Mouse (Mus musculus): Measurements from ENCODE around the gene Kank4. TPM values are rescaled to one million over a fixed set of nuclear protein-coding genes. Genes with fewer than 3 reads are reported as not detected.
"Not testable (repeated sequence)": the region's sequence is repeated elsewhere in the genome, so short reads cannot be mapped to it uniquely, and the experiment has no call there.

Kank4 gene
- polyA plus RNA-seq, 1 experiment from 2014 or later: 0.59 TPM

- Histone ChIP-seq H3K9me3 (replicated peaks) (no peaks in the 10 kb centered on the region), H3K4me3 (no peak overlapping the region), H3K27ac (no peak overlapping the region), H3K4me1 (replicated peaks) (peaks cover 5% of the 10 kb centered on the region), H3K9ac (no peak overlapping the region), H3K36me3 (no peaks in the 10 kb centered on the region), H3K27me3 (no peaks in the 10 kb centered on the region), H3K4me2 (no peak overlapping the region)
- no peak for ATAC-seq (replicated peaks; ENCODE audit: insufficient number of reproducible peaks, insufficient read depth, low FRiP score, low read depth)
- WGBS: 54% methylated on average over 3 of the region's 3 CpGs
Measured at GRCm38 (mm10) chr4:98846396-98846795, 29.1 kb upstream of the Kank4 start.

DNA sequence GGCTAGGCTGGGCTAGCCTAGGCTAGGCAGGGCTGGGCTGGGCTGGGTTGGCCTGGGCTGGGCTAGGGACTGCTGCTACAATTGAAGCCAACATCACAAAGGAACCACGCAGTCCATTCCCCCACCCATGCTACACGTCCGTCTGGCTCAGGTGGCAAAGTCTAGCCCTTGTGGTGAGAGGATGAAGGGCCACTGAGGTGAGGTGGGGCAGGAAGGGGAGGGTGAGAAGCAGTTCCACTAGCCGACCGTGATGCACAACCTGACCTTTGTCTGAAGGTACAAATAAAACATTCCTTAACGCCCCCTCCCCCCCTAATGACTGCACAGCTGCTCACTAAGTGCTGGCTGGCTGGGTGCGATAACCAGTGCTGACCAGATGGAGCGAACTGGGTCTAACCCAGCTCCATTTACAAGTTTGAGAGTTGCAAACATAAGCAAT lies 28.4 kb upstream of the Kank4 start:
- H3K9me3 ChIP-seq (replicated peaks): no peaks in the 10 kb centered on the region
- WGBS: 63% methylated on average over 8 of the region's 8 CpGs
- H3K4me3 ChIP-seq: no peak overlapping the region
- H3K9ac ChIP-seq: no peak overlapping the region
- no peak overlapping the region for H3K27ac ChIP-seq
- no peaks in the 10 kb centered on the region for H3K27me3 ChIP-seq
- no peaks in the 10 kb centered on the region for H3K36me3 ChIP-seq
- no peak overlapping the region for H3K4me2 ChIP-seq
- peaks cover 5% of the 10 kb centered on the region for H3K4me1 ChIP-seq (replicated peaks)
- ATAC-seq (replicated peaks; ENCODE audit: insufficient number of reproducible peaks, insufficient read depth, low FRiP score, low read depth): no peak

GRCm38 (mm10) chr4:98845201-98845600 lies 27.9 kb upstream of the Kank4 start:
- ATAC-seq (replicated peaks; ENCODE audit: insufficient number of reproducible peaks, insufficient read depth, low FRiP score, low read depth): no peak
- no peak overlapping the region for H3K4me3 ChIP-seq
- H3K27ac ChIP-seq: no peak overlapping the region
- no peaks in the 10 kb centered on the region for H3K27me3 ChIP-seq
- no peak overlapping the region for H3K4me2 ChIP-seq
- H3K9me3 ChIP-seq (replicated peaks): no peaks in the 10 kb centered on the region
- no peaks in the 10 kb centered on the region for H3K36me3 ChIP-seq
- H3K4me1 ChIP-seq (replicated peaks): peaks cover 5% of the 10 kb centered on the region
- WGBS: 89% methylated on average over 4 of the region's 4 CpGs
- H3K9ac ChIP-seq: no peak overlapping the region

- peaks cover 5% of the 10 kb centered on the region for H3K4me1 ChIP-seq (replicated peaks)
- no peak overlapping the region for H3K4me3 ChIP-seq
- H3K9ac ChIP-seq: no peak overlapping the region
- no peak for ATAC-seq (replicated peaks; ENCODE audit: insufficient number of reproducible peaks, insufficient read depth, low FRiP score, low read depth)
- H3K36me3 ChIP-seq: no peaks in the 10 kb centered on the region
- no peak overlapping the region for H3K4me2 ChIP-seq
- H3K27me3 ChIP-seq: no peaks in the 10 kb centered on the region
- no peaks in the 10 kb centered on the region for H3K9me3 ChIP-seq (replicated peaks)
- WGBS: 70% methylated on average over 7 of the region's 7 CpGs
- H3K27ac ChIP-seq: no peak overlapping the region
Measured at GRCm38 (mm10) chr4:98843906-98844597, 26.7 kb upstream of the Kank4 start.

DNA sequence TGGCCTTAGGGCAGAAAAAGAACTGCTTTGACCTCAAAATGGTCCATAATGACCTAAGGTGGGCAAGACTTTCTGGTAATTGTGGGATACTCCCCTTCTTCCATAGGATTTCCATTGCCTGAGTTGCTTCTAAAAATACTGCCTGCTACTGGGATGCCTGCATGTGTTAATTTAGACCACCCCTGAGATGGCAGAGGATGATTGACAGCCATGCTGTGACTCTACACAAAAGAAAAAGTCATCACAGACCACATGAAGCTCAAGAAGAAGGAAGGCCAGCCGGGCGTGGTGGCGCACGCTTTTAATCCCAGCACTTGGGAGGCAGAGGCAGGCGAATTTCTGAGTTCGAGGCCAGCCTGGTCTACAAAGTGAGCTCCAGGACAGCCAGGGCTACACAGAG lies 23.9 kb upstream of the Kank4 start:
- not testable (repeated sequence) for H3K27ac ChIP-seq; H3K9ac ChIP-seq; H3K36me3 ChIP-seq; H3K4me1 ChIP-seq (replicated peaks); H3K4me3 ChIP-seq; H3K27me3 ChIP-seq; H3K9me3 ChIP-seq (replicated peaks); ATAC-seq (replicated peaks; ENCODE audit: insufficient number of reproducible peaks, insufficient read depth, low FRiP score, low read depth); H3K4me2 ChIP-seq
- whole genome bisulfite sequencing: 92% methylated on average over 6 of the region's 6 CpGs

GRCm38 (mm10) chr4:98840526-98840925 lies 23.2 kb upstream of the Kank4 start:
- H3K27me3 ChIP-seq: no peaks in the 10 kb centered on the region
- WGBS: 64% methylated on average over 6 of the region's 6 CpGs
- H3K4me3 ChIP-seq: no peak overlapping the region
- H3K9me3 ChIP-seq (replicated peaks): no peaks in the 10 kb centered on the region
- no peak overlapping the region for H3K4me2 ChIP-seq
- H3K36me3 ChIP-seq: no peaks in the 10 kb centered on the region
- peaks cover 6% of the 10 kb centered on the region; the same call in 1 of the 2 replicates for H3K4me1 ChIP-seq (replicated peaks)
- no peak overlapping the region for H3K27ac ChIP-seq
- ATAC-seq (replicated peaks; ENCODE audit: insufficient number of reproducible peaks, insufficient read depth, low FRiP score, low read depth): no peak
- H3K9ac ChIP-seq: no peak overlapping the region

DNA sequence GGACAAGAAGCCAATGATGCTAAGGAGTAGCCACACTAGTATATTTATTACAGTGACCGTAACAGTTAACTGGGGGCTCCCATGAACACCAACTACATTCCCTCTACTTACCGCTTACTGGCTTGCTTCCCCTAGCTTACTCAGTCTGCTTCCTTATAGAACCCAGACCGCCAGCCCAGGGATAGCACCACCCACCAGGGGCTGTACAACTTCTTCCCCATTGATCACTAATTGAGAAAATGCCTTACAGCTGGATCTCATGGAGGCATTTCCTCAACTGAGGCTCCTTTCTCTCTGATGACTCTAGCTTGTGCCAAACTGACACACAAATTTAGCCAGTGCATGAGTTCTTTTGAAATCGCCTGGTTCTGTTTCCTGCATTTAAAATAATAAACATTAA lies 21.6 kb upstream of the Kank4 start:
- H3K4me1 ChIP-seq (replicated peaks): peaks cover 16% of the 10 kb centered on the region
- H3K9me3 ChIP-seq (replicated peaks): no peaks in the 10 kb centered on the region
- no peak overlapping the region for H3K27ac ChIP-seq
- H3K36me3 ChIP-seq: no peaks in the 10 kb centered on the region
- no peak overlapping the region for H3K4me2 ChIP-seq
- H3K9ac ChIP-seq: no peak overlapping the region
- ATAC-seq (replicated peaks; ENCODE audit: insufficient number of reproducible peaks, insufficient read depth, low FRiP score, low read depth): no peak
- no peak overlapping the region for H3K4me3 ChIP-seq
- H3K27me3 ChIP-seq: no peaks in the 10 kb centered on the region
- 87% methylated on average over 4 of the region's 4 CpGs for WGBS

DNA sequence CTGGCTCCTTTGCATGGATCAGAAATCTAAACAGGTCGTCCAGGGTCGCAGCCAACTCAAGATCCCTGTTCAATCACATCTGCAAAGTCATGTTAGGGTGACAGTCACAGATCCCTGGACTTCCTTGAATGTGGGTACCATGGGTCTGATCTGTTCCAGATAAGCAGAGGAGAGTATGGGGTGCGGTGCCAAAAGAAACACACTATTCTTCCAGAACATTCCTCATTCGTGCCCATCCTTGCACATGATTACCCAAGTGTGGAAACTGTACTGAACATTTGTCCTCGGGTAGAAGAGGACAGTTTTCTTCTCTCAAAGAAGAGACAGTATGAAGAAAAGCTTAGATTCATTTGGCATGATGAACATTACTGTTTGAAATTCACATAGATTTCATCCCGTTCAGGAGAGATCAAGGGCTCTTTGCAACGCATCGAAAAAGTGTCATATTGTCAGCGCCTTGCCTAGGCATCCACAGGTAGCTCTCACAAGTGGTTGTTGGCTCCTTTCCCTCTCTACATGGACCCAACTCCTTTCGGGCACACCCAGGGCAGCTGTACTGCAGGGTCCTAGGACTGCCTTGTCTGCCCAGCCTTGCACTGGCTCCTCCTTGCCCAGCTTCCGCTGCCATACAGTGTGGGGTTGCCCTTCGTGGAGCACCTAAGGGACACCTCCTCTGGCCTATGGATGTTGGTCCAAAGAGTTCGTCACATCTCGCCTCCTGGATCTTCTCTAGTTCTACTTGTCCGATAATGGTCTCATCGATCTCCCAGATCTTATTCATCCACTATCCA lies 20.6 kb upstream of the Kank4 start:
- no peak for ATAC-seq (replicated peaks; ENCODE audit: insufficient number of reproducible peaks, insufficient read depth, low FRiP score, low read depth)

GRCm38 (mm10) chr4:98836519-98836918 lies 19.2 kb upstream of the Kank4 start:
- no peak overlapping the region for H3K4me2 ChIP-seq
- no peaks in the 10 kb centered on the region for H3K9me3 ChIP-seq (replicated peaks)
- no peak overlapping the region for H3K4me3 ChIP-seq
- no peaks in the 10 kb centered on the region for H3K36me3 ChIP-seq
- peaks cover 16% of the 10 kb centered on the region for H3K4me1 ChIP-seq (replicated peaks)
- H3K9ac ChIP-seq: no peak overlapping the region
- 18% methylated on average over 5 of the region's 5 CpGs for WGBS
- no peak overlapping the region for H3K27ac ChIP-seq
- no peak for ATAC-seq (replicated peaks; ENCODE audit: insufficient number of reproducible peaks, insufficient read depth, low FRiP score, low read depth)
- no peaks in the 10 kb centered on the region for H3K27me3 ChIP-seq

More for the DNA sequence above, 20.6 kb upstream of the Kank4 start:
- WGBS: 90% methylated on average over 16 of the region's 16 CpGs
- H3K4me1 ChIP-seq (replicated peaks): peaks cover 16% of the 10 kb centered on the region
- no peak overlapping the region for H3K9ac ChIP-seq
- H3K4me2 ChIP-seq: no peak overlapping the region
- H3K27ac ChIP-seq: no peak overlapping the region
- no peak overlapping the region for H3K4me3 ChIP-seq
- no peaks in the 10 kb centered on the region for H3K9me3 ChIP-seq (replicated peaks)
- no peaks in the 10 kb centered on the region for H3K36me3 ChIP-seq
- H3K27me3 ChIP-seq: no peaks in the 10 kb centered on the region

DNA sequence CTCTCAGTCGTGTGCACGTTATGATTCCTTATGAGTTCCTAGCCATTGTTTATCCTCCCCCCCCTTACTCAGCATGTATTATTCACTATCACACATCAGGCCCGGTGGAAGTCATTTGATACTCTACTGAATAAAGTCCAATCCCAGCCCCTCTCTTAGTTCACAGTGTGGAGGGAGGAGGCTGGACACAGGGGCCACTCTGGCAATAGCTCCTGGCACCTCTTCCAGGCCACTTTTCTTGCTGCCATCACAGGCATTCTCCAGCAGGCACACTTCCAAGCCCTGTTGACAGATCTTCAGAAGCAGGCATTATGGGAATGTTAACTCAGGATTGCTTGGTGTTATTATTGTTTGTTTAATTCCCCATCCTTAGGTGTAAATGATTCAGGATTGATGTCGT lies 17.4 kb upstream of the Kank4 start:
- Histone ChIP-seq H3K4me1 (replicated peaks) (peaks cover 16% of the 10 kb centered on the region), H3K27me3 (no peaks in the 10 kb centered on the region), H3K9ac (no peak overlapping the region), H3K36me3 (no peaks in the 10 kb centered on the region), H3K4me3 (no peak overlapping the region), H3K27ac (no peak overlapping the region), H3K9me3 (replicated peaks) (no peaks in the 10 kb centered on the region), H3K4me2 (no peak overlapping the region)
- WGBS: 52% methylated on average over 4 of the region's 4 CpGs
- ATAC-seq (replicated peaks; ENCODE audit: insufficient number of reproducible peaks, insufficient read depth, low FRiP score, low read depth): no peak

DNA sequence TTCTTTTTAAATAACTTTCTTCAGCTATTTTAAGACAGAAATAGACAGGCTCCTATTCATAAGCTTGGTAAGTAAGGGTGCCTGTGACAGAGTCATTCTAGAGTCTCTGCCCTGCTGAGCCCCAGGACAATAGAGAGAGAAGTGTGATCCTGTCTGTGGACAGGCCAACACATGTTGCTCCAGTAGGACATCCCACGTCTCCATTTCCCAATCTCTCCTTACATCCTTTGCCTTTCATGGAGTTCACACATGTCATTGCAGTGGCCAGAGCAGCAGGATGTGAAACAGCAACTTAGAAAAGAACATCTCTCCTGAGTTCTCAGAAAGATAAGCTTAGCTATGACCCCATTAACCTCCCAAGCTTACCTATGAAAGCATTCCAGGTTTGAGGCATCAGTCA lies 14.4 kb upstream of the Kank4 start:
- Histone ChIP-seq H3K9me3 (replicated peaks) (no peaks in the 10 kb centered on the region), H3K4me3 (no peak overlapping the region), H3K27ac (no peak overlapping the region), H3K4me1 (replicated peaks) (peaks cover 16% of the 10 kb centered on the region), H3K4me2 (no peak overlapping the region), H3K27me3 (no peaks in the 10 kb centered on the region), H3K36me3 (no peaks in the 10 kb centered on the region), H3K9ac (no peak overlapping the region)
- ATAC-seq (replicated peaks; ENCODE audit: insufficient number of reproducible peaks, insufficient read depth, low FRiP score, low read depth): no peak
- WGBS: 33% methylated on average over 1 of the region's 1 CpGs

GRCm38 (mm10) chr4:98826701-98827100 lies 9.4 kb upstream of the Kank4 start:
- Histone ChIP-seq H3K4me2 (no peak overlapping the region), H3K27me3 (no peaks in the 10 kb centered on the region), H3K9ac (no peak overlapping the region), H3K27ac (no peak overlapping the region), H3K36me3 (no peaks in the 10 kb centered on the region), H3K9me3 (replicated peaks) (no peaks in the 10 kb centered on the region), H3K4me3 (no peak overlapping the region), H3K4me1 (replicated peaks) (no peaks in the 10 kb centered on the region)
- 62% methylated on average over 3 of the region's 3 CpGs for WGBS
- ATAC-seq (replicated peaks; ENCODE audit: insufficient number of reproducible peaks, insufficient read depth, low FRiP score, low read depth): no peak
